Mouse (Mus musculus) lung, adult 2 months (tissue): Measurements from ENCODE around the gene Msi2. TPM values are rescaled to one million over a fixed set of nuclear protein-coding genes. Genes with fewer than 3 reads are reported as not detected.

Experiments
- DNase-seq: peaks from one replicate; pipeline ENCODE4 v3.0.0; 2022
- H3K4me1 ChIP-seq: fragments of 200-500 bp; 2 replicates; pipeline ENCODE4 v1.6.1; 2011; ENCODE audit warnings: low read length; ENCODE audit not compliant: control insufficient read depth, insufficient read depth
- H3K4me3 ChIP-seq: fragments of 200-500 bp; replicated peaks from 2 replicates; pipeline ENCODE3; 2011; ENCODE audit warnings: low read depth, mild to moderate bottlenecking, control low read depth, low read length; ENCODE audit errors: extremely low read depth
- CTCF ChIP-seq: fragments of 200-500 bp; IDR thresholded peaks from 2 replicates; pipeline ENCODE4 v1.5.1; 2011; ENCODE audit warnings: mild to moderate bottlenecking, low read length, control low read depth; ENCODE audit not compliant: insufficient read depth
- POLR2A ChIP-seq: fragments of 200-500 bp; IDR thresholded peaks from 2 replicates; pipeline ENCODE4 v1.6.1; 2011; ENCODE audit warnings: low read depth, mild to moderate bottlenecking, control low read depth, low read length, borderline replicate concordance; ENCODE audit errors: extremely low read depth
- WGBS: fragments of 180-500 bp; shearing (Covaris S2); methylation state at CpG from one replicate; pipeline ENCODE4 v1.1.7; 2018; 5-methylcytosine and 5-hydroxymethylcytosine counted together
- polyA plus RNA-seq: library from polyadenylated mRNA; depleted of rRNA; stranded (reverse); fragments of >200 nt; gene quantifications from 2 replicates; pipeline ENCODE4 v1.2.3, GENCODE M21; 2012

Gene Msi2
- polyA plus RNA-seq, 1 experiment: 29.5 TPM

- TF ChIP-seq CTCF: no peak
- TF ChIP-seq POLR2A: no peak
These were observed 238.8 kb downstream of the Msi2 start for GRCm38 (mm10) chr11:88479498-88479897.

GRCm38 (mm10) chr11:88474889-88475440 is 243.3 kb downstream of the Msi2 start:
- Histone ChIP-seq H3K4me3 (no peak overlapping the region), H3K4me1 (peaks cover 14% of the 10 kb centered on the region)
- TF ChIP-seq POLR2A (no peak), CTCF (no peak)
- DNase-seq: no peak
- 79% methylated on average over 4 of the region's 4 CpGs for WGBS

More at GRCm38 (mm10) chr11:88479498-88479897, 238.8 kb downstream of the Msi2 start:
- DNase-seq: no peak
- WGBS: 69% methylated on average over 5 of the region's 5 CpGs
- Histone ChIP-seq H3K4me1 (peaks cover 14% of the 10 kb centered on the region), H3K4me3 (no peak overlapping the region)

GRCm38 (mm10) chr11:88472731-88473130 is 245.6 kb downstream of the Msi2 start:
- TF ChIP-seq CTCF: no peak
- 63% methylated on average over 8 of the region's 8 CpGs for WGBS
- Histone ChIP-seq H3K4me1 (peaks cover 3% of the 10 kb centered on the region; the same call in 1 of the 2 replicates), H3K4me3 (no peak overlapping the region)
- DNase-seq: no peak

GRCm38 (mm10) chr11:88471981-88472647 is 246.2 kb downstream of the Msi2 start:
- no peak for TF ChIP-seq POLR2A
- no peak for TF ChIP-seq CTCF
- no peak overlapping the region for H3K4me3 ChIP-seq
- DNase-seq: no peak
- WGBS: 41% methylated on average over 12 of the region's 12 CpGs
- H3K4me1 ChIP-seq: peaks cover 3% of the 10 kb centered on the region; the same call in 1 of the 2 replicates

- H3K4me1 ChIP-seq: peaks cover 3% of the 10 kb centered on the region; the same call in 1 of the 2 replicates
- no peak for TF ChIP-seq CTCF
- TF ChIP-seq POLR2A: no peak
- DNase-seq: no peak
- no peak overlapping the region for H3K4me3 ChIP-seq
These were observed 247.7 kb downstream of the Msi2 start for GRCm38 (mm10) chr11:88470599-88470998.

GRCm38 (mm10) chr11:88468996-88469395 is 249.3 kb downstream of the Msi2 start:
- peaks cover 3% of the 10 kb centered on the region; the same call in 1 of the 2 replicates for H3K4me1 ChIP-seq
- no peak for DNase-seq
- H3K4me3 ChIP-seq: no peak overlapping the region
- TF ChIP-seq POLR2A (no peak), CTCF (no peak)

GRCm38 (mm10) chr11:88467498-88468245 is 250.6 kb downstream of the Msi2 start:
- 43% methylated on average over 18 of the region's 18 CpGs for WGBS
- no peak for TF ChIP-seq CTCF
- no peak for TF ChIP-seq POLR2A
- peaks cover 3% of the 10 kb centered on the region; the same call in 1 of the 2 replicates for H3K4me1 ChIP-seq
- H3K4me3 ChIP-seq: no peak overlapping the region
- DNase-seq: no peak

GRCm38 (mm10) chr11:88463951-88464350 is 254.4 kb downstream of the Msi2 start:
- TF ChIP-seq POLR2A: no peak
- TF ChIP-seq CTCF: no peak
- 67% methylated on average over 6 of the region's 6 CpGs for WGBS
- H3K4me1 ChIP-seq: peaks cover 3% of the 10 kb centered on the region; the same call in 1 of the 2 replicates
- no peak overlapping the region for H3K4me3 ChIP-seq
- no peak for DNase-seq

- WGBS: 95% methylated on average over 8 of the region's 8 CpGs
- no peak for DNase-seq
- peaks cover 3% of the 10 kb centered on the region; the same call in 1 of the 2 replicates for H3K4me1 ChIP-seq
- H3K4me3 ChIP-seq: no peak overlapping the region
- TF ChIP-seq POLR2A: no peak
- no peak for TF ChIP-seq CTCF
These were observed 255.5 kb downstream of the Msi2 start for GRCm38 (mm10) chr11:88462789-88463188.
